Mouse (Mus musculus) heart, postnatal 36 days (tissue): ENCODE measurements at regions not wholly inside any gene's neighbourhood (a gene's known extent, or its start where the extent isn't known, plus 50 kb on each side); places are given as distances from the start of the nearest gene placed in this dataset.

Experiments used
- DNase-seq, 2 experiments: peaks; one replicate each; pipeline ENCODE4 v3.0.0; 2021 to 2022
- intact Hi-C: fragments of 180-260 bp; cut with DNase I; formaldehyde crosslinking; loops from one replicate; pipeline ENCODE4 v1.15.1; 2025

DNA sequence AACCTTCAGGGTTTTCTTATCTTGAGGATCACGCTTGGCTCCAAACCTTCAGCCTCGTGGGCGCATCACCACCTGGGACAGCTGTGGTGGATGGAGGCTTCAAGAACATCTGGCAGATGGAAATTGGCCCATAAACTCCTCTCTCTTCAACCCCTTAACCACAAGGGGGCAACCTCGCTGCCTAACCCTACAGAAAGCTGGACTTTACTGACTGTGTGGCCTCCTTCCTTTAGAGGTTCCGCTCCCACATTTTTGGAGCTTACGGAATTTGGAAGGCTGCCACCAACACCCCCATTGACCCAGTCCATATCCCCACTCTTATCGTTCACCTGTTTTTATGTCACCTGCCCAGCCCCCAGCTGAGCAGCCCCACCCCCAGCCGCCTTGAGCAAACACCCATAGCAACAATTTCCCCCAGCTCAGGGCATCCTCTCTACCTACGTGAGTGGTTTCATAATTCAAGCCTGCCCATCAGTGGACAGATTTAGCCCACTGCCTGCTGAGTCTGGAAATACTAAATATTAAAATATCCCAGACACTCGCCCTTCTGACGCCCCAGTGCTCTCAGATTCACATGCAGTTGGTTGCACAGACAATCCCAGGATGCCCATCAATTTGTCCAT is 167.0 kb upstream of the Slc22a22 start:
- DNase-seq: peak; percentile 29 to 30
- intact Hi-C loops: loop anchor here (2.0 kb wide), 1 partner anchor 378 kb away; no protein-coding TSS in a partner anchor

DNA sequence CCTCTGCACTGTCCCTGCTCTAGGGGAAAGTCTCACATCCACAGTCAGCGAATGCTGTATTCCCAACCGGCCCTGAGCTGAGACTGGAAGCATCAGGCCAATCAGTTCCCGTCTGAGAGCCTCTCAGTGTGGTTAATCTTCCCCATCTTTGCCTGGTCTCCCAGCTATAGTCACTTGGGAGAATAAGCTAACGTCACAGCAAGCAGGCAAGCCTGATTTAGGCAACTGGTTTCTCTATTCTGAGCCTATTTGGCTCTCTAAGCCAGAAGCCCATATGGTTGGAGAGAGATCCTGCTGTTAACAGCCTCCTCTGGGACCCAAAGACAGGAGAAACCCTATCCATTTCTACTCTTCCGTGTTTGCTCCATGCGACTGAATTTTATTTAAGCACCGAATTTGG is 161.7 kb upstream of the Slc22a22 start:
- intact Hi-C loops: no loop called here

DNA sequence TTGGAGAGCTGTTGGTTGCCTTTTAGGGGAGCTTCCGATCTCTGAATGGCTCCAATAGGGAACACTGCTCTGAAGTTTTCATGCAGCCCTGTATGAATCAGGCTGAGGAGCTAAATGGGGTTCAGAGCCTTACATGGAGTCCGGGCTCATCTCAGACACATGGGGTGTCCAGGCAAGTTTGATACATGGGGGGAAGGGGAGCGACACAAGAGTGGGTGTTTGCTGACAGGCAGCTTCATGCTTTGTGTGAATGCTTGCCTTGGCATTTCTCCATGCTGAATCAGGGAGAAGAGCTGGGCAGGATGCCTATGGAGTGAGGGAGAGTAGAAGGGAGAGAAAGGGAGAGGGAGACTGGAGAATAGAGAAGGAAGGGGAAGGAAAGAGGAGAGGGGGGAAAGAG is 155.6 kb upstream of the Slc22a22 start:
- intact Hi-C loops: no loop called here
- DNase-seq: no peak

More for the DNA sequence above, 161.7 kb upstream of the Slc22a22 start:
- DNase-seq: no peak

DNA sequence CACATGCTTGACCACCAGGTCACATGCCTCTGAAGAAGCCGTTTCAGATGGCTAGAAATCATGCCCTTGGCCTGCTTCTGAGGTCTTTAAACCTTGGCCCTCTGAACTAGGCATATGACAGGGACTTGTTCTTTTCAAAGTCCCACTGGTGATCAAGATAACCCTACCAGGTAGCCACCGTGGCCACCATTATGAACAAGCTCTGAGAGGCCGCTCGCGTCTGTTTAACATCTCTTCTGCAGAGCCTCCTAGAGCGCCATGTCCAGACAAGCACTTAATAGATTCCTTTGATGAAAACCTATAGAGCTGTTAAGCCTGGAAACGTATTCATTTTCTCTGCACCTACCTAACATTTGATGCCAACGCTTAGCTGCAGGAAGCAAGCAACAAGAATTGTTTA is 155.1 kb upstream of the Slc22a22 start:
- intact Hi-C loops: no loop called here
- no peak for DNase-seq

DNA sequence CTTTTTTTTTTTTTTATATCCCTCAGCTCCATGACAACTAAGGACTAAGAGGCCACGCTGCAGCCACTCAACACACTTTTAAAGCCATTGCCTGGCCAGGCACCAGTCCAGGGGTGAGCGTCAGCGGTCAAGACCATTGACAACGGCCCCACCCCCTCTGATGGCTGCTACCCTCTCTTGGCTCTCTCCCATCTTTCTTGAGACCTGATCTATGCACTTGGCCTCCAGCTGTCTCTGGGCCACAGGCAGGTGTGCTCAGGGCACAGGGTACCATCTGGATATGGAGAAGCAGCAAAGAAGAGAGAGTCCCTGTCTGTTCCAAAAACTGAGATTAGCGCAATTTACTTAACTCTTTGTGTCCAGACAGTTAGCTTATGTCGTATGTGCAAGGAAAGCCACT is 141.0 kb upstream of the Slc22a22 start:
- intact Hi-C loops: no loop called here
- no peak for DNase-seq

DNA sequence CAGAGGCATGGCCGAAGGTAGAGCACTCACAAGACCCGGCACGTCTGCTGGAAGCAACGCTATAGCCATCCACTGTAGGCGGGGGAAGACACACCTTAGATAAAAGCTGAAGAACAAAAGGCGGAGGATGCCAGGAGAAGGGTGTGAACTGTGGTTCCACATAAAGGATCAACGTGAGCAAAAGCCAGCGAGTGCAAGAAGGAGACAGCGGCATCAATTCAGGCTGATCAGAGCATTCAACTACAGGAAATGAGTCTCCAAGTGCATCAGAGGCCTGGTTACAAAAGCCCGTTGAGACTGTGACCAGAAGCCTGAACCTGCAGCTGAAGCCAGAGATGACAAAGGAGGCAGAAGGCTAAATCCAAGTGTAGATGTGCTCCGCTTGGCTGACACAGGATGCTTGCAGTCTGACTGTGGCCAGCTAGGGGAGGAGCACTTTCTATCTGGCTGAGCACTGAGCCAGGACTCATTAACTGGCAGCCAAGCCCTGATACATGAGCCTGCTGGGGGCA is 139.5 kb upstream of the Slc22a22 start:
- intact Hi-C loops: no loop called here

DNA sequence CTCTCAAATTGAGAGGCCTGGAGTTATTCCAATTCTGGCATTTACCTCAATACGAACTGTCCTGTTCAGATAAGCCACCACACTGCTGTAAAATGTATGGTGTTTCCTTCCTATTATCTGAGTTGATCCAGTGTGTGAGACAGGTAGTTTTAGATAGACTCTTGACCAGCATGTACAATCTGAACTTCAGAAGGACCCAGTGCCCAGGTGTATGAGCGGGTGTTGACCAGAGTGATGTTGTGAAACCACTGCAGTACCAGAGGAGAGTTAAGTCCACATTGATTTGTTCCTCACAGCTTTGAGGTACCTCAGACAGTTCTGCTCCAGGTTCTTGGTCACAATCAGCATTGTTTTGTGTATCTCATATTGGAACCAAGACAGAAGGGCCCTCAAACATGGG is 132.6 kb upstream of the Slc22a22 start:
- intact Hi-C loops: no loop called here
- no peak for DNase-seq

More for the DNA sequence above, 139.5 kb upstream of the Slc22a22 start:
- peak in 1 of 2 experiments; percentile 7 for DNase-seq

DNA sequence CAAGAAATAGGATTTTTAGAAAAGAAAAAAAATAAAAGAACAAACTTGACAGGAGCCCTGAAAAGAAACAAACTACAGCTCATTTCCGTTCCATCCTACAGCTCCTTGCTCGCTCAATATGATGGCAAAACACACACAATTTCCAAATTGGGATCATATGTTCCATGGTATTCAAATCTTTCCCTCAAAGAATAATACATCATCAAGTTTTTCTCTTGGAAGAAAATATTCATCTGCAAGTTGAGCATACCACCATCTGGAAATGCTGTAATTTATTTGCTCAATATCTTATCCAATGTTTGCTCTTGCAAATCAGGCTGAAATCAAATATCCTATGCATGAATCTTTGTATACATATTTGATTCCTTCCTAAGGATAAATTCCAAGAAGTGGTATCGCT is 131.1 kb upstream of the Slc22a22 start:
- intact Hi-C loops: no loop called here
- DNase-seq: no peak

DNA sequence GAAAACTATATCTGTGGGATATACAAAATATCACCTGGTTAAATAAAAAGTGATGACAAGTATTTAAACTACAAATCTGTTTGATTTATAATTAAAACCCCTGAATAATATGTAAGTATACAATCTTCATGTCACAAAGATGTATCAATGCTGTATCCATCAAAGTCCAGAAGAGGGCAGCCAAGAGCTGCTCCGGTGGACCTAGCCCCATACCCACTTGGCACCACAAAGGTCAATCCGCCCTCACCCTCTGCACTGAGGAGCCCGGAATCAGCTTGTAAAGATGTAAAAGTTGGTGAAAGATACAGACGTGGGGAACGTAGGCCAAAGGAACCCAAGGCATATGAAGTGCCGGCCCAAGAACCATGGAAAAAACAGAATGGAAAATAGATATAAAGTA is 123.1 kb upstream of the Slc22a22 start:
- intact Hi-C loops: loop anchor here (1.0 to 5.0 kb wide), 2 partner anchors 372 to 423 kb away; no protein-coding TSS in a partner anchor
- DNase-seq: peak; percentile 22 to 38

DNA sequence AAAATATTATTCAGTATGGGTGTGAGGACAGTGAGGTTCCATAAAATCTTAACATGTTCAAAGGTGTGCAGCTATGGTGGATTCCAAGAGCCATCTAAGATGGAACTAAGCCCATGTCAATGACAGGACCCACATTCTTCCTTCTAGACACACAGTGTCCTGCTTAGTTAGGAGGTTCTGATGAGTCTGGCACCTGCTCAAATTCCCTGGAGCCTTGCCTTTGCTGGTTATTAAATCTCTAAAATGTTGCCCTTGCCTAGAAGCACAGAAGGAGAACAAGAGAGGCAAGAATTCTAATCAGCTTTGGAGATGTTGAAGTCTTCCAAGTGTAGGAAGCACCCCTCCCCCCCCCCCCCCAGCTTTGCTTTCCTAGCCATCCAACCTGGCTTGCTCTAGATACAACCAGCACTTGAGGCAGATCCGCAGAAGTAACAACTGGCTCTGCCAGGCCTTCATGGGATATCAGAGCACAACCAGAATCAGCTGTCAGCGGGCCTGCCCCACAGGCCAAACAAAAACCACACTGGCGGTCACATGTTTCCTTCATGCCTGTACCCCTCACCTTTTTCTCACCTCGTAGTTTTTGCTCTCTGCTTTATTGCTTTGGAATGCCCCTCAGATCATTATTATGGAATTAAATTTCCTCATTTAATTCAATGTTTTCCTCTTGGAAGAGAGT is 116.0 kb upstream of the Slc22a22 start:
- no peak for DNase-seq
- intact Hi-C loops: no loop called here

DNA sequence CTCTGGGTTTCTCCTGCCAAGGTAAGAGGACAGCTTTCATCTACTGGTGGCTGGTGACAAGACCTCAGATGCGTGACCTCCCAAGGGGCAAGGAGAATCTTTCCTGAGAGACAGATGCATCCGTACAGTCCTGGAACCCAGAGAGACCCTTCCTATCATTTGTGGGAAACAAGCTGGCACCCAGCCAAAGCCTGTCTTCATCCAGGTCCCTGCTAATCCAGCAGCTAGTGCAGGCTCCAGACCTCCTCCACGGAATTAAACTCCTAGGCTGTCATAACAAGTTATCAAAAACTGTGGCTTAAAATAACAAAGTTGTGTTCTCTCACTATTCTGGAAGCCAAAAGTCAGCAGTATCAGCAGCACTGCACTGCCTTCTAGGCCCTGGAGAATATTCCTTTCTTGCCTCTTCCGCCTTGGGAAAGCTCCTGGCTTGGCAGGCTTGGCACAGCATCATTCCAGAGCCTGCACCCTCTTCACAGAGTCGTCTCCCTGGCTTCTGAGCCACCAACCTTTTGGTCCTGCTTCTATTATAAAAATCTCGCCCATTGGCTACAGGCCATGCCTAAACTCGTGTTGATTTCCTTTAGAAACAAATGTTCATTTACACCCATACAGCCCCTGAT is 113.3 kb upstream of the Slc22a22 start:
- peak in 1 of 2 experiments; percentile 10 for DNase-seq
- intact Hi-C loops: no loop called here

DNA sequence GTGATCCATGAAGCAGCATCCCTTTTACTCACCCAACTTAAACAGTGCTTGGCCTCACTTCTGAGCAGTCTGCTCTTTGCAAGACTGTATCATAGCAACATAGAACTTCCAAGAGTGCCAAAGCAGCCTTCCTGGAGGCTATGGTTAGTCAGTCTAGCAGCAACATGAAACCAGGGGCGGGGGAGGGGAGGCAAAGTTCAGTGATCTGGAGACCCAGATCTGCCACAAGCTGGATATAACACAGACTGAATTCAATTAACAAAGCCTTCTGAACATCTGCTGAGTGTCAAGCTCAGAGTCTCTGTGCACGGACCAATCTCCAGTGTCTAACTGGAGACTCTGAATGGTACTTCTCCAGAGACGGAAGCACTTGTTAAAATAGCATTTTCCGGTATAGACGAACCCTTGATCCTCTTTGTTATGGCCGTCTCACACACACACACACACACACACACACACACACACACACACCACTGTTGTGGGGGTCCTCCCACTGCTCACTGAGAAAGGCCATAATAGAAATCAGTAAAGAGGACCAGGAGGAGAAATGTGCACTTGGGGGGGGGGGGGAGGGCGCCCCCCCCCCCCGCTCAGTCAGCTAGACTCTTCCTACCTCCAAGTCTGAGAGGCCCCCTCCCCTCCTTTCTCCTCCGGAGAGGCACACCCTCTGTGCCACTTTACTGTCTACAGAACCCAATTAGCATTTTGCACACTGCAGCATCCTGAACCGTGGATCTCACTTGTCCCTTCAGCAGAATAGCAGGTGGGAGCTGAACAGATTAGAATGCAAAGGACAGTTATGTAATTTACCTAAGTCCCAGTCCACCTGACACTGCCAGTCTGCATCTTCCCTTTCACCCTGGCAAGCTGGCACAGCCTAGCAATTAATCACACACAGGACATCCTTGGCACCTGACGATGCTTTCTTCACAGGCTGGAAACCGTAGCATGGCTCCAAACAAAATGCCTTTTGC is 112.3 kb upstream of the Slc22a22 start:
- DNase-seq: no peak

DNA sequence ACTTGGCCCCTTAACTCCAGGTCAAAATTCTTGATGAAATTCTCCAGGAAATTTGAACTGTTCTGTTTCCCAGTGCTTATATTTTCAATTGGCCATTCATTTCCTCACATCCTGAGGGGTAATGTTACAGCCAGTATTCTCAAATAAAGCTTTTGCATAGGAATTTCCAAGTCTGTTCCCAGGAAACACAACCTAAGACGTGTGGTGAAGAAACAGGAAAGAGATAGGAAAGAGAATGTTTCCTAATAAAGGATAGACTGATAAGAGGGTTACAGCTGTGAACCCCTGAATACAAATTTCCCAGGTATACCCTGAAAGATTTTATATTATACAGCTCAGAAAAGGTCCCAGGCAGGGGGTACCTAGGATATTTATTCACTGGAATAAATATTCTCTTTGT is 108.0 kb upstream of the Slc22a22 start:
- no peak for DNase-seq
- intact Hi-C loops: no loop called here

More for the DNA sequence above, 112.3 kb upstream of the Slc22a22 start:
- intact Hi-C loops: no loop called here

DNA sequence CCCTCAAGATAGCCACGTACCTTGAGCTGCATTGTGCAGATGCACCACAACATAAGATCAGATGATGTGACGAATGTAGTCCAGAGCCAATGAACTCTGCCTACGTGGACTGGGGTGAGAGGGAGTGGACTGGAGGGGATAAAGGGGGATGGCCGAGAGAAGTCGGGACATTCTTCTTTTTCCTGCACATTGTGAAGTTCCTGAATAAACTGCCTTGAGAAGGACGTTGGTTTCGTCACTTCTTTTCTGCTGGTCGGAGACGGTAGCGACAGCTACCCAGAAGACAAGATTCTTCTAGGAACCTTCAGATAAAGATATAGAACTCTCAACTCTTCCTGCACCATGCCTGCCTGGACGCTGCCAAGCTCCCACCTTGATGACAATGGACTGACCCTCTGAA is 107.1 kb upstream of the Slc22a22 start:
- intact Hi-C loops: no loop called here
- DNase-seq: no peak

DNA sequence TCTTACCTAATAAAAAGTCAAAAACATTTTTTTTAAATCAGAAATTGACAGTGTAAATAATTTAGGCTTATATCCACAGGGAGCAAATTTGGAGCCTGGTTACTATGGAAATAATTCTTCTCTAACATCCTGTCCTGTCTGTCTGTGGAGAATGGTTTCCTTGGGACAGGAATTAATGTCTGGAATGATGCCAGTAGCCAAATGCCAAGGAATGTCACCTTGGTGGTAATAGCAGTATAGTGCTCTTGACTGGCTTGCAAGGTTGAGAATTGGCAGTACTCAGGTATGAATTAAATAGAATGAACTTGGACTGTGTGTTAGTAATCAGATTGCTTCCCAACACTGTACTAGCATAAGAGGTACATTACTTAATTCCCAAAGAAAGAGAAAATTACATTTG is 103.8 kb upstream of the Slc22a22 start:
- DNase-seq: no peak
- intact Hi-C loops: no loop called here

DNA sequence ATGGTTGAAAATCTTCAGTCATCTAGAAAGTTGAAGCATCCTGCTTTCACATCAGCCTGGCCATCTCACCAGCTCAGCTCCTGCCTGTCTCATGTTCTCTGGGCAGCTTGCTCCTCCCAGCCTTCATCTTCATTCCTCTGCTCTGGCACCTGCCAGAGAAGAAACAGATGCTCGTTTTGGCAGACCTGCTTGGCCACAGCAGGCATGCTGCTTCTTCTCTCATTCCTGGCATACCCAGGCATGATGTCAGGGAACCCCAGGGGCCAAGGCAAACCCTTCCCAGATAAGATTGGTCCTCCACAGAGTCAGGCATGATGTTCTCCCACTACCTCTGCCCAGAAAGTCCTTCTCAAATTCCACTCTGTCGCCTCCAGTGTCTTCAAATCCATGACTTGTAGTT is 101.4 kb upstream of the Slc22a22 start:
- DNase-seq: peak in 1 of 2 experiments; percentile 4
- intact Hi-C loops: no loop called here

DNA sequence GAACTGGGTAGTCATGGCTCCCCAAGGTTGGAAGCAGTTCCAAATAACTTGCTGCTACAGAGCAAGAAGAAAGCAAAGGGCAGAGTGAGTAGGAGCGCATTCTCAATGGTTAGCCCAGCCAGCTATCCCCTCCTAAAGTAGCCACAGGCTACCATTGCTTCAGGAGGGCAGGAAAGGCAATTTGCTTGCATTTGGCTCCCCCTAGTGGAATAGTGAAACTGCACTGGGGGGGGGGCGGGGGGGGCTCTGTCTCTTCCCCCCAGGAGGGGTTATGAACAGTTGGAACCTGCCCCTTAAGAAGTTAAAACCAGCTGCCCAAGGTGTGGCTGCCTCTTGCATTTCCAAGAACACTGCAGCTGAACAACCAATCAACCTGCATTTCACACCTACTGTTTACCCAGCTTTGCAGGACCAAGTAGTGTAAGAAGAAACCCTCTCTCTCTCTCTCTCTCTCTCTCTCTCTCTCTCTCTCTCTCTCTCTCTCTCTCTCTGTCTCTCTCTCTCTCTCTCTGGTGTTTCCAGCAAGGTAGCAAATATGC is 96.7 kb upstream of the Slc22a22 start:
- DNase-seq: no peak
- intact Hi-C loops: no loop called here

DNA sequence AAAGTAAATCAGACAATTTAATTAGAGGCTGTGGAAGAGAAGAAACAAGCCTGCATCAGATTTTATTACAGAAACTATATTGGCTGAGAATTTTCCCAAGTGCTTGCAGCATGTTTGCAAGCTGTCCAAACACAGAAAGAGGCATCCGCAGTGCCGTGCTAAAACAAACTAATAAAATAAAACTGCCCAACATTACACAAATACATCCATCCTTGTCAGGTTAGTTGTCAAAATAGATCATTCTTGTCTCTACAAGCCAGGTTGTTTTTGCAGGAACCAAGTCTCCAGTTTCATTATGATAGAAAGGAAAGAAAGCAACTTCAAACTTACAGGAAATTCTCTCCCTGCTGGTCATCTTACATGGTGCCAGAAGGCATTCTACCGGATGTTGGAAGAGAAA is 95.0 kb upstream of the Slc22a22 start:
- intact Hi-C loops: no loop called here
- DNase-seq: no peak

DNA sequence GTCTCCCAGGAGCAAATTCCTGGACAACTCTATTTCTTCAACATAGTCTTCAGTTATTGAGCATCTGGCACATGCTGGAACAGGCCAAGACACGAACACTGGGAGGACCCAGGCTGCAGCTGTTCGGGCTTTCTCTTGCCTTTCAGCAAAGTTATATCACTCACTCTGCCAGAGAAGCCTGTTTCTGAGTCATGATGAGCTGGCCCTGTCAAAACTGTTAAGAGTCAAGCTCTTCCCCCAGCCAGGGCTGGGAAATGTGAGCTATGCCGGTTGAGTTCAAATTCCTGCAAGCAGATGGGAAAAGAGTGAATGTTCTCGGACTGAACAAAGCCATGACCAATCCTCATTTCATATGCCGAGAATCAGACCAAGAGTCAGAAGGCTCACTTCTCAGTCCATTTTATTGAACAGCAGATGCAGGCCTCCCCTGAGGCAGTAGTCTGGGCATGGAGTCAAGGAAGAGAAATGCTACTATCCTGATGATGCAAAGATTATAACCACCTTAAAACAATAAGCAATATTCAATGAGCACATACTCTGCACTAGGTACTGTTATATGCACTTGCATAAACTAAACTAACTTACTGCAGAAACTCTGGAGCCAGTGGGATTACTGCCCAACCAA is 90.7 kb upstream of the Slc22a22 start:
- intact Hi-C loops: no loop called here
- peak in 1 of 2 experiments; percentile 5 for DNase-seq

DNA sequence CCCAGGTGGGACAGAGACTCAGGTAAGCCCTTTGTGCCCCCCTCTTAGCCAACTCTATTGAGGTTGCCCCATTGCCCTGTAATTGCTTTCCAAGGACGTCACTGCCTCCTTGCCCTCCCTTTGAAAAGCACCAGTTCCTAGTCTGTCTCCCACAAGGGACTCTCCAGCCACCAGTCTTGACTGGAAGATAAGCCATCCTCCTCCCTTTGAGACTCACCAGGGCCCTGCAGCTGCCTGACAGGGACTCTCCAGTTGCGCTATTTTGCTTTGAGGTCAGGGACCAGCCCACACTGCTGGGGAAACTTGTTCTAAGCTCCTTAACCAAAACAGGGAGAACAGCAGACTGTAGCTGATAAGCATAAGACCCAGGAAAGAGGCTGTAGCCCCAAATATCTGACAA is 69.7 kb upstream of the Slc22a22 start:
- no peak for DNase-seq
- intact Hi-C loops: no loop called here
